Mouse (Mus musculus): Measurements from ENCODE around the gene Klrc1.
"Not testable (repeated sequence)": the region's sequence is repeated elsewhere in the genome, so short reads cannot be mapped to it uniquely, and the experiment has no call there.

Gene Klrc1

DNA sequence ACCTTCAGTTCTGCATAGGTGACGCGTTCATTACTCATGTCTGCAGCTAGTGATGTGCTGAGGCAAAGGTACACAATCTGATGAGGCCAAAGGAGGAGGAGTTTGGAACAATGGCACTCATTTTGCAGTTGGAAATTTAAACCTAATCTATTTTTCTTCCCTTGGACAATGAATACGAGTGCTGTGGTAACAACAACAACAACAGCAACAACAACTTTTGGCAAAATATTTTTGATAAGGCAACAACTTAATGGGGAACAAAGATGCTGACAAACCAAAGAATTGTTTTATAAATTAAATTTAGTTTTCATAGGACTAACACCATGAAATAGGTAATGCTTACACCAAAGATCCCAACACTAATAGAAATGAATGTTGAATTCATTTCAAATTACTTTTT, at the start of gene Klrc1:
Gene Klrc1, minus strand, starts transcription at position 101 of the 400 bp plus-strand sequence.
- DNase-seq: no peak

DNA sequence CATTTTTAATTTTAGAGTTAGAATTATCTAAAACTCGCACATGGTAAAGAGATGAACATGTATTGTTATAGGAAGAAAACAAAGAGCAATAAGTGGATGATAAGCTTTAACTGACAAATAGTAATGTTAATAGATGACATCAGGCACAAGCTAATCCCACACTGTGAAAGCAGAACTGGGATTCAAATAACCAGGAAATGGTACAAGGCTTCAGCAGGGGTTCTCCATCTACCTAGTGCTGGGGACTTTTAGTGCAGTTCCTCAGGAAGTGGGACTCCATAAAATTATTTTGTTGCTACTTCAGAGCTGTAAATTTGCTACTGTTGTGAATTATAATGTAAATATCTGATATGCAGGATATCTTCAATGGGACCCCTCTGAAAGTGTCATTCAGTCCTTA, 48.5 kb upstream of the Klrc1 start:
- no peak for DNase-seq

GRCm38 (mm10) chr6:129721390-129721789, 42.6 kb upstream of the Klrc1 start:
- DNase-seq: no peak

- DNase-seq: no peak
Observed at GRCm38 (mm10) chr6:129720487-129720886, 41.7 kb upstream of the Klrc1 start.

DNA sequence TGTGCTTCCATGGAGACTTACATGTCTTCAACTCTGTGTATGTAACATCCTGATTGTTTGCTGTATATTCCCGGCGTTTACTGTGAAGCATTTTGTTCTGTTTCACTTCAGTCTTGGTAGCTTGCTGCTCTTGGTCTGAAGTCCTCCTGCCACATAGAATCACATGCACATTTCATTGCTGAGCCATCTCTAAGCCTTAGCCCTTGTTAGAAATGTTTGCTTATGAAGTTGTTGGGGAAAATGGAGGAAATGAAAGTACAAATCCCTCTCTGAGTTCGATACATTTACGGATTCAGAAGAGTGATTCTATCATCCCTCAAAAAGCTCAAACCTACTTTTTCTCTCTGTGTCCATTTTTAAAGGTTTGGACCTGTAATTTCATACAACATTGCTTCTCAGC, 38.3 kb upstream of the Klrc1 start, which contains the start of gene Klri1:
Gene Klri1, minus strand, starts transcription at position 101 of the 400 bp plus-strand sequence.
- no peak for DNase-seq

DNA sequence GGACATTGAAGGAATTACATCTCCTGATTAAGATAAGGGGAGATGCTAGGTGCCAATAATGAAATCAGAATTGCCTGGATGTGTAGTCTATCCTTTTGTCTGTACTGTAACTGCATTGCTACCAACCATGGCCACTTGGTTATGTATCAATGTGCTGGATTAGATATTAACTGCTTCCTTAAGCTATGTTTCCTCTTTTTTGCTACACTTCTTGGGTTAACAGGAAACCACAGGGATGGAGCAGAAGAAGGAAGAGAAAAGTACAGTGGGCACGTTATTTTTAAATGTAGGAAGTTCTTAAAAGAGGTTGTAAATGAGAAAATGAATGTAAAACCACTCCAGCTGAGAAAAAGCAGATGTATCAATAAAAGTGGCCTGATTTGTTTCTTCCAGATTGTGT, 34.8 kb upstream of the Klrc1 start:
- DNase-seq: no peak

DNA sequence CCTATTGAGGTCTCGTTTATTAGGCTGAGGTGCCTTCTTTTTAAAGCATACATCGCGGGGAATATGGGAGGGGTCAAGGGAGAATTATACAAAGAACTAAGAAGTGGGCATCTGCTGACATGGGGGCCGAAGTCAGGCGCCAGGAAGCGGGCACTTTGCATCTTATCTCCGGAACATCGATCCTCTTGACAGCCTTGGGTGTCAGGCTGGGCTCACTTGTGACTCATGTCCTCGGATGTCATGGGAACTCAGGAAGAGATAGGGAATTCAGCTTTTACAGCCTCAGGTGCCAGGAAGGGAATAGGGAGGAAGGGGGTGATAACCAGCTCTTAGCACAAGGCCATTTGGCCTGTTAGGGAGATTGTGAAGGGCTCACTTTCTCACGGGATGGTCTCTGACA, 12.7 kb upstream of the Klrc1 start:
- DNase-seq: not testable (repeated sequence)

GRCm38 (mm10) chr6:129680379-129680778, 1.6 kb upstream of the Klrc1 start:
- no peak for DNase-seq

- DNase-seq: not testable (repeated sequence)
Observed at GRCm38 (mm10) chr6:129661301-129661700, 17.5 kb downstream of the Klrc1 start.

GRCm38 (mm10) chr6:129660589-129660988, 18.2 kb downstream of the Klrc1 start, which contains the start of gene Klrc2:
Gene Klrc2, minus strand, starts transcription at chr6:129660689.
- DNase-seq: not testable (repeated sequence)

- not testable (repeated sequence) for DNase-seq
Observed at GRCm38 (mm10) chr6:129644054-129644453, 34.7 kb downstream of the Klrc1 start.

GRCm38 (mm10) chr6:129643237-129643636, 35.5 kb downstream of the Klrc1 start, which contains the start of gene Klrc3:
Gene Klrc3, minus strand, starts transcription at chr6:129643337.
- not testable (repeated sequence) for DNase-seq

- not testable (repeated sequence) for DNase-seq
Observed at GRCm38 (mm10) chr6:129631046-129631445, 47.7 kb downstream of the Klrc1 start.

DNA sequence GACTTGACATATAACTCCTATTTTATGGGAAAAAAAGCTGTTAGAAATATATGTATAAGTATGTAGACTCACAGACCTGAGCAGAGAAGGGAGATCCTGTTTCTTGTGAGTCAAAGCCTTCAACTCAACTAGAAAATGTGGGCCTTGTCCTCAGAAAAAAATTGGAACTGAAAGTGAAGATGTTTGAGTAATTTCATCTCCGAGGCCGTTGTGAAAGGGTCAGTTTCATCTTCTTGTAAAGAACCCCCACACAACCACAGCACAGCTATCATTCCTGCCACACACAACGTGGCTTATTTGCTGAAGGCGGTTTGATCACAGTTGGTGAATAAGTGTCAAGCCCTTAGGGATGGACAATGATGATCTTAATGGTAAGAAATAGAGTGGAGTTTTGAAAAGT, 55.0 kb downstream of the Klrc1 start, which contains the start of gene Klrk1:
Gene Klrk1, minus strand, starts transcription at position 130 of the 400 bp plus-strand sequence.
- no peak for DNase-seq

All from B cell, adult 2 months (primary cell).